Mouse (Mus musculus) bone marrow, adult 2 months (tissue): ENCODE measurements around the gene Smyd3.

Experiments used
- CTCF ChIP-seq: fragments of 200-500 bp; IDR thresholded peaks from 2 replicates; pipeline ENCODE4 v1.5.1; 2011; ENCODE audit warnings: low read length, control low read depth; ENCODE audit not compliant: control insufficient read depth, insufficient read depth
- POLR2A ChIP-seq: fragments of 200-500 bp; IDR thresholded peaks from 2 replicates; pipeline ENCODE4 v1.6.1; 2011; ENCODE audit warnings: low read depth, mild to moderate bottlenecking, control low read depth, low read length, borderline replicate concordance; ENCODE audit not compliant: control insufficient read depth

DNA sequence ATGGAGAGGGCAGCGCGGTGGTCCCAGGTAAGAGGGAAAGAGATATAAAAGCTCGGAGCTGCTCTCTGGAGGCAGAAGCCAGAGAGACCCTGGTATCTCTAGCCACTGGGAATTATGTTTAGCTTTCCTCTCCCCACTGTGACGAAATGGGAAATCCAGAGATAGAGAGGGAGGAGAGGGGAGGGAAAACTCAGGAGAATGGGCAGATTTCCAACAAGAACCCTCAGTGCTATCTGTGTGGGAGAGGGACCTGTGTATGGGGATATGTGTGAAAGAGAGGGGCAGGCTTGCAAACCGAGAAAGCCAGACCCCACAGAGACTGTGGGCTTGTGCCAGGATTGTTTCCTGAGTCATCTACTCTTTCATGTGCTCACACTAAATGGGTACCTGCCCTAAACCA lies 235.0 kb downstream of the Smyd3 start:
- TF ChIP-seq POLR2A (no peak), CTCF (no peak)
